ENCODE assay signal across 4 mouse cellular contexts in genomic region chr17:29067416-29067815, GRCm38 (mm10). TPM values are rescaled to one million over a fixed set of nuclear protein-coding genes. Genes with fewer than 3 reads are reported as not detected.
"Had no signal": no experiment of that assay in that cellular context is flagged by ENCODE, and none has a peak within 500 bp of the region (broad histone marks: within the 10 kb centered on the region; RNA-seq: fewer than 3 reads in every experiment).

No protein-coding gene starts in this region.

RNA-seq across cellular contexts. Expression of gene Rab44, which starts 46.5 kb away (rescaled TPM):
- total RNA-seq: forebrain, postnatal 0 days had no signal
- polyA plus RNA-seq: forebrain, embryonic 13.5 days; forebrain, embryonic 14.5 days; forebrain, embryonic 16.5 days; forebrain, postnatal 0 days had no signal
